Mouse (Mus musculus) forebrain, embryonic 13.5 days (tissue): ENCODE measurements around the gene Heatr5a. TPM values are rescaled to one million over a fixed set of nuclear protein-coding genes. Genes with fewer than 3 reads are reported as not detected.
A peak's percentile ranks its signal among the peaks of the same experiment; 100 is the strongest.

Source experiments
- ATAC-seq: fragments of 200-750 bp; cut with Nextera tagmentation; 2 replicates; pipeline ENCODE4 v1.8.0; 2017
- H3K27ac ChIP-seq: fragments of 300-500 bp; sonication (generic); 2 replicates; pipeline ENCODE4 v1.5.1; 2015; ENCODE audit warnings: inconsistent platforms, mild to moderate bottlenecking, moderate library complexity
- H3K27me3 ChIP-seq: fragments of 300-500 bp; sonication (generic); 2 replicates; pipeline ENCODE4 v1.6.1; 2015; ENCODE audit warnings: mild to moderate bottlenecking, inconsistent platforms
- H3K36me3 ChIP-seq: fragments of 300-500 bp; sonication (generic); 2 replicates; pipeline ENCODE4 v1.6.1; 2015; ENCODE audit warnings: mild to moderate bottlenecking, inconsistent platforms; ENCODE audit not compliant: poor library complexity, severe bottlenecking
- H3K4me1 ChIP-seq: fragments of 300-500 bp; sonication (generic); 2 replicates; pipeline ENCODE4 v1.6.1; 2015; ENCODE audit warnings: inconsistent platforms
- H3K4me2 ChIP-seq: fragments of 300-500 bp; sonication (generic); 2 replicates; pipeline ENCODE4 v1.6.1; 2015; ENCODE audit warnings: inconsistent platforms, mild to moderate bottlenecking, moderate library complexity
- H3K4me3 ChIP-seq: fragments of 300-500 bp; sonication (generic); 2 replicates; pipeline ENCODE4 v1.5.1; 2015; ENCODE audit warnings: mild to moderate bottlenecking, inconsistent platforms
- H3K9ac ChIP-seq: fragments of 300-500 bp; sonication (generic); 2 replicates; pipeline ENCODE4 v1.6.1; 2015; ENCODE audit warnings: mild to moderate bottlenecking, inconsistent platforms
- H3K9me3 ChIP-seq: fragments of 300-500 bp; sonication (generic); replicated peaks from 2 replicates; pipeline ENCODE4 v1.6.1; 2016; ENCODE audit warnings: inconsistent platforms
- WGBS: fragments of 180-500 bp; shearing (Covaris S2); methylation state at CpG from one replicate; pipeline ENCODE4 v1.1.7; 2015; 5-methylcytosine and 5-hydroxymethylcytosine counted together
- polyA plus RNA-seq: library from polyadenylated mRNA; unstranded; fragments of >200 nt; fragmentation: Nextera tagmentation; extraction: Ambion mirVana; gene quantifications from 2 replicates; pipeline ENCODE4 v1.2.1, GENCODE M21; 2015

The Heatr5a gene
- polyA plus RNA-seq, 1 experiment from 2014 or later = 6.7 TPM

DNA sequence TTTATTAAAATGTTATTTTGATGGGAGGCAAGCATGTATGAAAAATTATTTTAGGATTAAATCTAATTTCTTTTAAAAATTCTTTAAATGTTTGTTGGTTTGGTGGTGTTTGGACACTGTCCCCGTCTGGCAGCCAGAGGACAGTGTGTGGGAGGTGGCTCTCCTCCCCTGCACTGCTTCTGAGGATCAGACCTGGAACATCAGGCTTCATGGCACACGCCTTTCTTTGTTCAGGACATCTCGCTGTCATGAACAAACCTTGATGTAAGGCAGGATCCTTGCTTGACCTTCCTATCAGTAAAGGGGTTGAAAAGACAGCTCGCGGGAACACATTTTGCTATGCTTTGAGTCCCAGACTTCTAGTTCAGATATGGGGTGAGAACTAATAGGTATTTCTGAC is 61.9 kb downstream of the Heatr5a start:
- no peak for ATAC-seq
- Histone ChIP-seq H3K9me3 (no peaks in the 10 kb centered on the region), H3K36me3 (peaks cover 14% of the 10 kb centered on the region; the same call in 1 of the 2 replicates), H3K27ac (no peak overlapping the region), H3K27me3 (no peaks in the 10 kb centered on the region), H3K4me1 (no peaks in the 10 kb centered on the region), H3K4me3 (no peak overlapping the region), H3K4me2 (no peak overlapping the region), H3K9ac (no peak overlapping the region)
- WGBS = 91% methylated on average over 5 of the region's 5 CpGs

DNA sequence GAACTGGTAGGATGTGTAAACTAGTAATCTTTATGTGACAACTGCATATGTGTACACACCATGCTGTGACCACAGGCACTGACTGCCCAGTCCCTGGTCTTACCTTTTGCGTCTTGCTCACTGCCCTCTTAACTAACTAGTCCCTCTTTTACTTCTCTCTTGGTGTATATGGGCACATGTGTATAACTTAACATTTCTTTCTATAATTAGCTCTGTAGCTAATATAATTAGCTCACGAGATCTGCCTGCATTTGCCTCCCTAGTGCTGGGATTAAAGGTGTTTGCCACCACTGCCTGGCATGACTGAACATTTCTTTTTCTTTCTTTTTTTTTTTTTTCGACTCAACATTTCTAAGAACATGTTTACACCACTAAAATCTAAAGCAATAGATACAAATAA is 63.6 kb downstream of the Heatr5a start:
- no peak overlapping the region for H3K27ac ChIP-seq

DNA sequence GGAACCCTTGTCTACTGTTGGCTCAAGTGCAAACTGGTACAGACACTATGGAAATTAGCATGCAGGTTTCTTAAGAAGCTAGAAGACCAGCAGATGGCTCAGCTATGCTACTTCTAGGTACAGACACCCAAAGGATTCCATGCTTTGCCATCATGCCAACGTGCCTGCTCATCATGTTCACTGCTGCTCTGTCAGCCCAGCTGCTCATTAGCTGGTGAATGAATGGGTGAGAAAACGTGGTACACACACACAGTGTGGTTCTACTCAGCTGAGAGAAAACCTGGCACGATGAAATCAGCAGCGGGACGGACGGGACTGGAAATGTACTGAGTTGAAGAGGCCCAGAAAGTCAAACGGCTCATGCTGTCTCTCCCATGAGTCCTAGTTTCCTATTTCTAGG is 70.6 kb downstream of the Heatr5a start:
- Histone ChIP-seq H3K27me3 (no peaks in the 10 kb centered on the region), H3K4me1 (peaks cover 4% of the 10 kb centered on the region; the same call in 1 of the 2 replicates), H3K4me2 (no peak overlapping the region), H3K36me3 (peaks cover 35% of the 10 kb centered on the region), H3K4me3 (no peak overlapping the region), H3K9ac (no peak overlapping the region), H3K9me3 (no peaks in the 10 kb centered on the region), H3K27ac (0 out of 2 replicates have a peak overlapping the region, but pooled peaks have one; percentile 52)
- peak; percentile 96 for ATAC-seq
- 67% methylated on average over 7 of the region's 7 CpGs for WGBS

More for the DNA sequence above, 63.6 kb downstream of the Heatr5a start:
- Histone ChIP-seq H3K4me2 (no peak overlapping the region), H3K9me3 (no peaks in the 10 kb centered on the region), H3K36me3 (peaks cover 12% of the 10 kb centered on the region; the same call in 1 of the 2 replicates), H3K4me3 (no peak overlapping the region), H3K27me3 (no peaks in the 10 kb centered on the region), H3K9ac (no peak overlapping the region), H3K4me1 (no peaks in the 10 kb centered on the region)
- ATAC-seq = no peak
- 80% methylated on average over 3 of the region's 3 CpGs for WGBS

DNA sequence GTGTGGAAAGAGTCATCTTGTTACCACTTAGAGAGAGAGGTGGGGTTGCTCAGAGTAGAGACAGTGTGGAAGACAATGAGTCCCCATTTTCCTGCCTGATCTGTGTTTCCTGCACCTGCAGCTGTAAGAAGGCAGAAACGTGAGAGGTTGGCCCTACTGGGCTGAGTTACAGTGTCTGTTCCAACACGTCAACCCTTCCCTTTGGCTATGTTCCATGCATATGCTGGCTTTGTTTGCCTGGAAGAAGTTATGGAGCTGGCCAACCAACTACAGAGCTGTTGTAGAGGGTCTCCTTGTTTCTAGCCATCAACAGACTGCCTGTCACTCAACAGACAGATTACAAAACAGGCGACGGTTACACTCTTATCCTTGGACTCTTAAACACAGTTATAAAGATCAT is 74.2 kb downstream of the Heatr5a start:
- H3K27me3 ChIP-seq = no peaks in the 10 kb centered on the region
- no peak overlapping the region for H3K27ac ChIP-seq
- H3K4me3 ChIP-seq = no peak overlapping the region
- H3K36me3 ChIP-seq = peaks cover 34% of the 10 kb centered on the region
- no peak overlapping the region for H3K4me2 ChIP-seq
- H3K4me1 ChIP-seq = peaks cover 4% of the 10 kb centered on the region; the same call in 1 of the 2 replicates
- 74% methylated on average over 4 of the region's 4 CpGs for WGBS
- H3K9me3 ChIP-seq = no peaks in the 10 kb centered on the region
- H3K9ac ChIP-seq = no peak overlapping the region
- ATAC-seq = no peak

DNA sequence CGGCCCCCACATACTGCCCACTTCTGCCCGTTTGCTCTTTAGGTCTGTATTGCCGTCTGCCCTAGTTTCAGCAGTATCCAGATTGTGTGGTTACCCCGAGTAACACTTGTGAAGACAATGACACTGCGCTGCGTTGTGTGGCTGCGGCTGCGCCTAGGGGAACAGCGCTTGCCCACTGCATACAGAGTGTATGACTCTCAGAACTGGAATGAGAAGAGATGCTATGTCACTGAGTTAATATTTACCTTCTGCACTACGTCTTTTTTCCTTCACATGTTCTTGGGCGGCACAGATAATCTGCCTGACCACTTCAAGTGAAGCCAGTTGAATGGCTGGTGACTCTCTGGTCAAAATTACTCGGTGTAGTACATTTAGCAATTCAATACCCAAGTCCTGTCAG is 82.5 kb downstream of the Heatr5a start:
- Histone ChIP-seq H3K9me3 (no peaks in the 10 kb centered on the region), H3K27ac (no peak overlapping the region), H3K9ac (no peak overlapping the region), H3K36me3 (peaks cover 55% of the 10 kb centered on the region), H3K4me3 (no peak overlapping the region), H3K4me1 (no peaks in the 10 kb centered on the region), H3K4me2 (no peak overlapping the region), H3K27me3 (no peaks in the 10 kb centered on the region)
- no peak for ATAC-seq
- 94% methylated on average over 12 of the region's 12 CpGs for WGBS

DNA sequence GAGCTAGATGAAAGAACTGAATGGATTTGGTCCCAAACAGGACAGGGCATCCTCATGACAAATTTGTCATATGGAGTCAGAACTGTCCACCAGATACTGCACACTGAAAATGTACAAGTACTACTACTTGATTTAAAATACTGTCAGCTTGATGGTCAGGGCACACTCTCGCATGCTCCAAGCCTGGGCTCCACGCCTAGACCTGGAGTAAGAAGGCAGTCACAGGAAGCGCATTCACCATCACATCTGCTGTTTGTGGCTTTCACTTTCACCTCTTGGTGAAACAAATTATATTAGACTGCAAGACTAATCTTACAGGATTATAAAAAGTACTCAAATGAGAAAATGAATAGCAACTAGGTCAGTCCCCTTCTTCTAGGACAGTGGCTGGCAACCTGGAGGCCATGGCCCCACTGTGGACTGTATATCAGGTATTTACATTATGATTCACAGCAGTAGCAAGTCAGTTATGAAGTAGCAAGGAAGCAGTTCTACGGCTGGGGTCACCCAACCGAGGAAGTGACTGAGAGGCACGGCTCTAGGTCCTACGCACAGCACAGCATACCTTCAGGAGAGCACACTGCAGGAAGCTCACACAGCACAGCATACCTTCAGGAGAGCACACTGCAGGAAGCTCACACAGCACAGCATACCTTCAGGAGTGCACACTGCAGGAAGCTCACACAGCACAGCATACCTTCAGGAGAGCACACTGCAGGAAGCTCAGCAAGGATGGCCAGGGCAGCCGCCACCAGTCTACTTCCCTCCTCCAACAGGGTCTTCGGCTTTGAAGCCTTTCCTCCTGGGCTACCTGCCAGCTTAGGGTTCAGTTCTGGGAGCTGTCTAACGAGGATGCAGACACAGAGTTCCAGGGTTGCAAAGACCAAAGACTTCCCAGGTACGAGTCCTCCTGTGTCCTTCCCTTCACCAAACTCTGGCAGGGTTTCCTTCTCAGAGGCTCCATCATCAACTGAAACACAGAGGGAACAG is 83.5 kb downstream of the Heatr5a start:
- peaks cover 58% of the 10 kb centered on the region for H3K36me3 ChIP-seq
- H3K4me2 ChIP-seq = no peak overlapping the region
- H3K27me3 ChIP-seq = no peaks in the 10 kb centered on the region
- WGBS = 84% methylated on average over 11 of the region's 11 CpGs
- no peaks in the 10 kb centered on the region for H3K9me3 ChIP-seq
- H3K4me3 ChIP-seq = no peak overlapping the region
- H3K9ac ChIP-seq = no peak overlapping the region
- no peaks in the 10 kb centered on the region for H3K4me1 ChIP-seq
- H3K27ac ChIP-seq = no peak overlapping the region
- no peak for ATAC-seq

DNA sequence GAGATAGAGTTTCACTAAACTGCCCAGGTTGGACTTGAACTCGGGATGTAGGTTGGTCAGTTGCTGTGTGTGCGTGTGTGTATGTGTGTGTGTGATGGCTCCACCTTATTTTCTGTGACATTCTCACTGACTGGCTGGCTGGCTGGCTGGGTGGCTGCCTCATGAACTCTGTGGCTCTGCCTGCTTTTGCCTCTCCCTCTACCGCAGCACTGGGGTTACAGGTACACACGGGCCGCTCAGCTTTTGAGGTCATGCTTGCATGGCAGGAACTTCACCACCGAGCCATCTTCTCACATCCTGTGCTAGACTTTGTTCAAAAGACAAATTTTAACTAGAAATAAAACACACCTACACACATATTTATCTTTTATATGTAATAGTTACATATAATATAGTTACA is 84.8 kb downstream of the Heatr5a start:
- no peak for ATAC-seq
- no peaks in the 10 kb centered on the region for H3K4me1 ChIP-seq
- H3K9ac ChIP-seq = no peak overlapping the region
- no peaks in the 10 kb centered on the region for H3K27me3 ChIP-seq
- no peak overlapping the region for H3K27ac ChIP-seq
- peaks cover 53% of the 10 kb centered on the region for H3K36me3 ChIP-seq
- 95% methylated on average over 6 of the region's 6 CpGs for WGBS
- no peak overlapping the region for H3K4me2 ChIP-seq
- H3K4me3 ChIP-seq = no peak overlapping the region
- H3K9me3 ChIP-seq = no peaks in the 10 kb centered on the region

DNA sequence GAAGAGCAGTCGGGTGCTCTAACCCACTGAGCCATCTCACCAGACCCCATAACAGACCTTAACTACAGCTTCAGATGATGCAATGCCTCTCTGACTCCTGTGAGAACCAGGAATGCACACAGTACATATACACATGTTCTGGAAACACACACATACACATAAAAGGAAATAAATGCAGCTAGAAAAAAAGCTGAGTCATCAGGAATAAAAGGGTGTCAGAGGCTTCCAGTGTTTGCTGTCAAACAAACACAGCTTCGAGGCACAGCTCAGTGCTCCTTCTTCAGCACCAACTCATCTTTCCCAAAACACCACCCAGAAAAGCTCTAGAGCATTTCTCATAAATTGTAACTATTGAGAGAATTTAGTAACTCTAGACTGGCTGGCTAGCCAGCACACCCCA is 86.3 kb downstream of the Heatr5a start:
- Histone ChIP-seq H3K36me3 (peaks cover 55% of the 10 kb centered on the region), H3K4me1 (no peaks in the 10 kb centered on the region), H3K9ac (no peak overlapping the region), H3K4me2 (no peak overlapping the region), H3K27ac (no peak overlapping the region), H3K4me3 (no peak overlapping the region), H3K9me3 (no peaks in the 10 kb centered on the region), H3K27me3 (no peaks in the 10 kb centered on the region)
- 96% methylated on average over 2 of the region's 2 CpGs for WGBS
- no peak for ATAC-seq

DNA sequence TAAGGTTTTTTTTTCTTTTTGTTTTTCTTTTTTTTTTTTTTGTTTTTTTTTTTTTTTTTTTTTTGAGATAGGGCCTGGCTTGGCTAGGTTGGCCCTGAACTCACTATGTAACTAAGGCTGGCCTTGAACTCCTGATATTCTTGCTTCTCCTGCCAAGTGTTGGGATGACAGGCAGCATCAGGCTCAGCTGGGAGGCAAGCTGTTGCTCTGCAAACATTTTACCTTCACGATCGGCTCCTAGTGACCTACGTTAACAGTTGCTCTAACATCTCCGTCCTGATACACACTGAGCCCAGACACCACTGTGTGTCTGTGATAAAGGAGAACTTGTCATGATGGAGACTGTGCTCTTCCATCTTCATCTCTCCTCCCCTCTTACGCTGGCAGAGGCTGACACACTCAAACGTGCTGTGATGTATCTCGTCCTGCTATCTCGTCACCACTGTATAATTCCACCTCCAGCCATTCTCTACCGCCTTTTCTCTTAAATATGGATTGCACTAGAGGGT is 87.8 kb downstream of the Heatr5a start:
- Histone ChIP-seq H3K4me1 (no peaks in the 10 kb centered on the region), H3K4me3 (no peak overlapping the region), H3K4me2 (no peak overlapping the region), H3K27me3 (no peaks in the 10 kb centered on the region), H3K36me3 (peaks cover 57% of the 10 kb centered on the region), H3K27ac (no peak overlapping the region), H3K9me3 (no peaks in the 10 kb centered on the region), H3K9ac (no peak overlapping the region)
- WGBS = 94% methylated on average over 9 of the region's 9 CpGs
- ATAC-seq = no peak

DNA sequence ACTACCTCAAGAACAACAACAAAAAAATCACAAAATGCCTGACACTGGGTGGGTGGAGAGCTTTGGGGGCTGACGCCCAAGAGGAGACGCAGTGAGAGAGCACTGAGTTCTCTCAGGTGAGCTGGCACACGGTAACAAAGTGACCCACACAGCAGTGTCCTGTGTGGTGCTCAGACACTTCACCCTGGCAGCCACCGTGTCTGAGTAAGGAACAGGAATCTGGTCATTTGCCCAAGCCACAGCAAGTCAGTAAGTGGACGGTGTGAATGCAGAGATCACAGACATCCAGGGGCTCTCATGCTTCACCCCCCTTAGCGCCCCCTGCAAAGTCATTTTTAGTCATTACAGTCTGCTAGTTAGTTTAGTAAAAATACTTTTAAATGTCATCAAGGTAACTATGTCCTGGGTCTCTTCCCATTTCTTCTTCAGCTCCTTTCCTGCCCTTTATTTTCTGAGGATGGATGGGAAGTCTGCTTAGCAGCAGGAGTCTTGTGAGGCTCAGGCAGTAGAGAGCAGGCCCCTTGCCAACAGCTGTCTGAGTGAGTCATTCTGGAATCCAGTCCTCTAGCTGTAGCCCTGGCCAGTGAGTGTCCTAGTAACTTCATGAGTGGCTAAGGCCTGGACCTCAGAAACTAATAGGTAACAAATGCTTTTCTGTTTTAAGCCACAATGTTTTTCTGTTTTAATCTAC is 88.4 kb downstream of the Heatr5a start:
- Histone ChIP-seq H3K9me3 (no peaks in the 10 kb centered on the region), H3K4me2 (no peak overlapping the region), H3K36me3 (peaks cover 52% of the 10 kb centered on the region), H3K27ac (no peak overlapping the region), H3K4me3 (no peak overlapping the region), H3K9ac (no peak overlapping the region), H3K27me3 (no peaks in the 10 kb centered on the region), H3K4me1 (no peaks in the 10 kb centered on the region)
- no peak for ATAC-seq
- WGBS = 86% methylated on average over 6 of the region's 6 CpGs

DNA sequence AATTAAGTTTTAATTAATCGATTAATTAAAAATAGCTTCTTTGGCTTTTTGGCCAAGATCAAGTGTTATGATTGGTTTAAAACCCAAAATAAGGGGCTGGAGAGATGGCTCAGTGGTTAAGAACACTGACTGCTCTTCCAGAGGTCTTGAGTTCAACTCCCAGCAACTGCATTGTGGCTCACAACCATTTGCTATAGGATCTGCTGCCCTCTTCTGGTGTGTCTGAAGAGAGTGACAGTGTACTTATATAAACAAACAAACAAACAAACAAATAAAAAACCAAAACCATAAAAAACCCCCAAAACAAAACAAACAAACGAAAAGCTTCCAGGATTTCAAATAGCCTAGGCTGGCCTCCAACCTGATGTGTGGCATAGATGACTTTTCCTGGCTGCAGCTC is 89.3 kb downstream of the Heatr5a start:
- H3K36me3 ChIP-seq = peaks cover 52% of the 10 kb centered on the region
- no peaks in the 10 kb centered on the region for H3K27me3 ChIP-seq
- no peak overlapping the region for H3K9ac ChIP-seq
- H3K4me1 ChIP-seq = no peaks in the 10 kb centered on the region
- no peak overlapping the region for H3K4me2 ChIP-seq
- H3K9me3 ChIP-seq = no peaks in the 10 kb centered on the region
- no peak overlapping the region for H3K4me3 ChIP-seq
- ATAC-seq = no peak
- WGBS = 92% methylated on average over 2 of the region's 2 CpGs
- H3K27ac ChIP-seq = no peak overlapping the region
